Mouse (Mus musculus) embryonic facial prominence, embryonic 15.5 days (tissue): ENCODE measurements at regions not wholly inside any gene's neighbourhood (a gene's known extent, or its start where the extent isn't known, plus 50 kb on each side); places are given as distances from the start of the nearest gene placed in this dataset.

Source experiments
- ATAC-seq: fragments of 200-750 bp; cut with Nextera tagmentation; 2 replicates; pipeline ENCODE4 v1.8.0; 2017; ENCODE audit warnings: low read depth, moderate TSS enrichment; ENCODE audit not compliant: insufficient number of reproducible peaks, low FRiP score, low TSS enrichment
- H3K27ac ChIP-seq: fragments of 300-500 bp; sonication (generic); replicated peaks from 2 replicates; pipeline ENCODE4 v1.5.1; 2015; ENCODE audit warnings: mild to moderate bottlenecking, inconsistent platforms
- H3K27me3 ChIP-seq: fragments of 300-500 bp; sonication (generic); 2 replicates; pipeline ENCODE4 v1.6.1; 2015; ENCODE audit warnings: inconsistent platforms
- H3K36me3 ChIP-seq: fragments of 300-500 bp; sonication (generic); 2 replicates; pipeline ENCODE4 v1.6.1; 2015; ENCODE audit warnings: mild to moderate bottlenecking, inconsistent platforms
- H3K4me1 ChIP-seq: fragments of 300-500 bp; sonication (generic); 2 replicates; pipeline ENCODE4 v1.6.1; 2015; ENCODE audit warnings: inconsistent platforms
- H3K4me2 ChIP-seq: fragments of 300-500 bp; sonication (generic); replicated peaks from 2 replicates; pipeline ENCODE4 v1.6.1; 2015; ENCODE audit warnings: mild to moderate bottlenecking, inconsistent platforms
- H3K4me3 ChIP-seq: fragments of 300-500 bp; sonication (generic); replicated peaks from 2 replicates; pipeline ENCODE4 v1.5.1; 2015; ENCODE audit warnings: mild to moderate bottlenecking, inconsistent platforms
- H3K9ac ChIP-seq: fragments of 300-500 bp; sonication (generic); 2 replicates; pipeline ENCODE4 v1.6.1; 2015; ENCODE audit warnings: inconsistent platforms
- H3K9me3 ChIP-seq: fragments of 300-500 bp; sonication (generic); replicated peaks from 2 replicates; pipeline ENCODE4 v1.6.1; 2016; ENCODE audit warnings: inconsistent platforms
- WGBS: fragments of 180-500 bp; shearing (Covaris S2); methylation state at CpG from one replicate; pipeline ENCODE4 v1.1.7; 2015; 5-methylcytosine and 5-hydroxymethylcytosine counted together

DNA sequence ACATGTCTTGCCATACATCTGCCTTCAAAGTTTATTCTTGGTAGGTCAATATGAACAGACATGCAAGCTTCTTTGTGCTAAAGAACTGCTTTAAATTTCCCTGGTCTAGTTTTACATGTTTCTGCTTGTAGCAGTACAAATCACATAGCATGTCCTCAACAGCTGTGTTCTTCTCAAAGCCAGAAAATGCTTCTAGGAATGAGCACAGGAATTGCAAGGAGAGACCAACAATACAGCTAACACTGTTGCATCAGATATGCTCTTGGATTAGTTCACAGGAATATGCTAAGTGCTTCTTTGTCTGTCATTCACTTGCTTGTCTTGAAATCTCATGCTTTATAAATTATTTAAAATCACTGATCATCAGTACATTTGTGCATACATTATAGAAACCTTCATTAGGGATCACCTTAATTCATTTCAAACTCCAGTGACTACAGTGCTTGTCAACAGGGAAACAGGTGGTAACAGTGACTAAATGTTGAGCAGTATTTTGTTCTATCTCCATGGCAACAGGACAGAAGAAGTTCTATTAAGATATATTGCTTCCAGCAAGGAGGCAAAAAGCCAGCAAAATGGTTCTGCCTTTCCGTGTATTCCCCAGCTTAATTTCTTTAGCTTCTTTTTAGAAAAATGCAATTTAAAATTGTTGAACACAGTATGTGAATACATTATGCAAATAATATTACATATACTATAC, 77.1 kb upstream of the Ndn start:
- Histone ChIP-seq H3K4me1 (no peaks in the 10 kb centered on the region), H3K9ac (no peak overlapping the region), H3K9me3 (no peaks in the 10 kb centered on the region), H3K4me2 (no peak overlapping the region), H3K4me3 (no peak overlapping the region), H3K27ac (no peak overlapping the region), H3K27me3 (no peaks in the 10 kb centered on the region), H3K36me3 (no peaks in the 10 kb centered on the region)
- WGBS, result 47% methylated on average over 1 of the region's 1 CpGs
- ATAC-seq, result no peak

DNA sequence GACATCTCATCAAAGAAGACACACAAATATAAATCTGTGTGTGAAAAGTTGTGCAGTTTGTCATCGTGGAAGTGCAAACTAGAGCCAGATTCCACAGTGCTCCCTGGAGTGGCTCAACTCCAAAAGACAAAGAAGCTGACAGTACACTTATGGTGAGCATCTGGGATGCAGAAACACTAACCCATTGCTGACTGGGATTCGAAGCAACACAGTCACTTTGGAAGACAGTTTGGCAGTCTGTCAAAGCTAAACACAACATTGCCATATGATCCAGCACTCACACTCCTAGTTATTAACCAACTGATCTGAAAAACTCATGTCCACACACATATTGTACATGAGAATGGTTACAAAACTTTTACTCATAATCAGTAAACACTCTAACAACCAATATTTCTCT, 70.2 kb upstream of the Ndn start:
- 44% methylated on average over 2 of the region's 2 CpGs for WGBS
- Histone ChIP-seq H3K4me1 (no peaks in the 10 kb centered on the region), H3K36me3 (no peaks in the 10 kb centered on the region), H3K9ac (no peak overlapping the region), H3K27me3 (no peaks in the 10 kb centered on the region), H3K4me2 (no peak overlapping the region), H3K27ac (no peak overlapping the region), H3K9me3 (no peaks in the 10 kb centered on the region), H3K4me3 (no peak overlapping the region)
- ATAC-seq, result no peak

- no peak for ATAC-seq
- no peaks in the 10 kb centered on the region for H3K36me3 ChIP-seq
- H3K9ac ChIP-seq, result no peak overlapping the region
- H3K27me3 ChIP-seq, result no peaks in the 10 kb centered on the region
- H3K4me3 ChIP-seq, result no peak overlapping the region
- 38% methylated on average over 2 of the region's 2 CpGs for WGBS
- no peak overlapping the region for H3K4me2 ChIP-seq
- no peaks in the 10 kb centered on the region for H3K9me3 ChIP-seq
- no peak overlapping the region for H3K27ac ChIP-seq
- H3K4me1 ChIP-seq, result no peaks in the 10 kb centered on the region
Measured at GRCm38 (mm10) chr7:62278492-62278891, 67.9 kb upstream of the Ndn start.

- no peaks in the 10 kb centered on the region for H3K27me3 ChIP-seq
- no peaks in the 10 kb centered on the region for H3K4me1 ChIP-seq
- ATAC-seq, result no peak
Measured at GRCm38 (mm10) chr7:62279022-62279421, 67.3 kb upstream of the Ndn start.

More at GRCm38 (mm10) chr7:62279022-62279421, 67.3 kb upstream of the Ndn start:
- WGBS, result 61% methylated on average over 4 of the region's 4 CpGs
- no peak overlapping the region for H3K4me2 ChIP-seq
- H3K4me3 ChIP-seq, result no peak overlapping the region
- no peak overlapping the region for H3K9ac ChIP-seq
- H3K9me3 ChIP-seq, result no peaks in the 10 kb centered on the region
- no peak overlapping the region for H3K27ac ChIP-seq
- H3K36me3 ChIP-seq, result no peaks in the 10 kb centered on the region
